Mouse (Mus musculus) cortical plate, adult 2 months (tissue): ENCODE measurements at regions not wholly inside any gene's neighbourhood (a gene's known extent, or its start where the extent isn't known, plus 50 kb on each side); places are given as distances from the start of the nearest gene placed in this dataset.

Experiments
- CTCF ChIP-seq: fragments of 200-500 bp; IDR thresholded peaks from 2 replicates; pipeline ENCODE4 v1.5.1; 2011; ENCODE audit warnings: mild to moderate bottlenecking, control low read depth, low read length; ENCODE audit not compliant: insufficient read depth; ENCODE audit errors: extremely low read depth
- POLR2A ChIP-seq: fragments of 200-500 bp; IDR thresholded peaks from 2 replicates; pipeline ENCODE4 v1.6.1; 2011; ENCODE audit warnings: mild to moderate bottlenecking, low read length, control low read depth; ENCODE audit not compliant: insufficient read depth; ENCODE audit errors: extremely low read depth

- TF ChIP-seq CTCF (no peak), POLR2A (no peak)
Measured at GRCm38 (mm10) chr15:69481087-69481486, 2980.4 kb upstream of the Lrrc6 start.
